Mouse (Mus musculus) neural tube, embryonic 11.5 days (tissue): ENCODE results near the gene Ninl. TPM values are rescaled to one million over a fixed set of nuclear protein-coding genes. Genes with fewer than 3 reads are reported as not detected.

Experiments used
- ATAC-seq: fragments of 200-750 bp; cut with Nextera tagmentation; 2 replicates; pipeline ENCODE4 v1.8.0; 2017; ENCODE audit warnings: moderate number of reproducible peaks, mild to moderate bottlenecking, moderate TSS enrichment, moderate library complexity; ENCODE audit not compliant: insufficient read depth, low FRiP score, low TSS enrichment
- DNase-seq: peaks from one replicate; pipeline ENCODE4 v3.0.0-alpha.2; 2015; ENCODE audit warnings: low spot score
- H3K27ac ChIP-seq: fragments of 300-500 bp; sonication (generic); 2 replicates; pipeline ENCODE4 v1.5.1; 2014; ENCODE audit warnings: low read depth, mild to moderate bottlenecking, low read length
- H3K27me3 ChIP-seq: fragments of 300-500 bp; sonication (generic); 2 replicates; pipeline ENCODE4 v1.6.1; 2014; ENCODE audit warnings: mild to moderate bottlenecking, low read length, mixed read lengths; ENCODE audit not compliant: control insufficient read depth, insufficient read depth
- H3K36me3 ChIP-seq: fragments of 300-500 bp; sonication (generic); 2 replicates; pipeline ENCODE4 v1.6.1; 2014; ENCODE audit warnings: mild to moderate bottlenecking, low read length, moderate library complexity, mixed read lengths; ENCODE audit not compliant: control insufficient read depth, insufficient read depth
- H3K4me1 ChIP-seq: fragments of 300-500 bp; sonication (generic); 2 replicates; pipeline ENCODE4 v1.6.1; 2014; ENCODE audit warnings: low read length, mixed read lengths; ENCODE audit not compliant: control insufficient read depth, insufficient read depth
- H3K4me2 ChIP-seq: fragments of 300-500 bp; sonication (generic); 2 replicates; pipeline ENCODE4 v1.6.1; 2014; ENCODE audit warnings: low read depth, mild to moderate bottlenecking, moderate library complexity
- H3K4me3 ChIP-seq: fragments of 300-500 bp; sonication (generic); 2 replicates; pipeline ENCODE4 v1.5.1; 2014; ENCODE audit warnings: low read depth, low read length
- H3K9ac ChIP-seq: fragments of 300-500 bp; sonication (generic); 2 replicates; pipeline ENCODE4 v1.6.1; 2014; ENCODE audit warnings: mild to moderate bottlenecking, low read length
- H3K9me3 ChIP-seq: fragments of 300-500 bp; sonication (generic); 2 replicates; pipeline ENCODE4 v1.6.1; 2016; ENCODE audit warnings: low read length; ENCODE audit not compliant: control insufficient read depth
- WGBS: fragments of 180-500 bp; shearing (Covaris S2); extraction: QIAGEN DNeasy Blood & Tissue Kit; methylation state at CpG from one replicate; pipeline ENCODE4 v1.1.7; 2014; 5-methylcytosine and 5-hydroxymethylcytosine counted together
- polyA plus RNA-seq: library from polyadenylated mRNA; unstranded; fragments of >200 nt; fragmentation: Nextera tagmentation; extraction: Ambion mirVana; gene quantifications from 2 replicates; pipeline ENCODE4 v1.2.1, GENCODE M21; 2014

Gene Ninl
- polyA plus RNA-seq, 1 experiment from 2014 or later: 12.2 TPM

DNA sequence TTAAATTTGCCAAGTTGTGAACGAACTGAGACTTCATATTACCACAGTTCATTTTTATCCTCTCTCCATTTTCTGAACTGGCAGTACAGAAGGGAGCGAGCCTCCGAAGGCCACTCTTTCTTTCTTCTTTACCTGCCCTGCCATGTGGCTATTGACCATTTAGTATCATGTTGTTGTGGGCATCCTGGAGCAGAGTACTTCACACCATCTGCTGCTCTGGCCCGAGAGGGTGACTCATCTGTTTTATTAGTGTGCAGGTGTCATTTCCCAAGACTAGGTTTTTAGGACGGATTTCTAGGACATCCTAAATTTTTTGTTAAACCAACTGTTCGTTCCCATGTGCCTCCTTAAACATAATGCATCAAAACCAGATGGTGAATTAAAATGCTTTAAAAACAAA lies 110.0 kb downstream of the Ninl start:
- 84% methylated on average over 6 of the region's 6 CpGs for WGBS
- H3K9ac ChIP-seq: no peak overlapping the region
- H3K27me3 ChIP-seq: no peaks in the 10 kb centered on the region
- H3K9me3 ChIP-seq: no peaks in the 10 kb centered on the region
- H3K4me2 ChIP-seq: no peak overlapping the region
- H3K36me3 ChIP-seq: no peaks in the 10 kb centered on the region
- H3K4me3 ChIP-seq: no peak overlapping the region
- ATAC-seq (no peak), DNase-seq (no peak)
- no peak overlapping the region for H3K27ac ChIP-seq
- H3K4me1 ChIP-seq: no peaks in the 10 kb centered on the region

DNA sequence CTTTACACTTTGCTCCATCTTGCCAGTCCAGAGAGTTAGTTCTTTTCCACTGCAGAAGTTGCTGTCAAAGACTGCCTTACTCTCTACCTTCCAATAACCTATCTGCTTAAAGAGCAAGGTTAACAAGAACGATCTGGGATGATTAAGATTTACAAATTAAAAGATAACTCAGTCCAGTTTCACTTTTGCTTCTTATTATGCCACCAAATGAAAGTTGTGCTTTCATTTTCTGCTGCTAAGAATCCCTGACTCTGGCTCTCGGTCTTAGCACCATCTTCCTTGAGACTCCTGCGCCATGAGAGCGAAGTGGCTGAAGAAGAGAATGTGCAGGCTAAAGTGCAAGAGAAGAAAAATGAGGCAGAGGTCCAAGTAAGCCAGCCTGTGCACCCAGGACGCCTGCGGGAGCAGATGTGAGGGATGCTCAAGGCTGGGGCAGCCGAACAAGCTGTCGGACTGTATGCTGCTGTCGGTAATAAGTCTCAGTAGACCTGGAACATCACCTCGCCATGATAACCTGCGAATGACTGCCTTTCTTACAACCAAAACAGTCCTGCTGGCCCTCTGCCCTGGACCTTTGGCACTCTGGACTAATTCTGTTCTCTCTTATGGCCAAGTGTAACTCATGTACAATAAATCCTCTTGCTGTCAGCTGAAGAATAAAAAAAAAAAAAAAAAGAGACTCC lies 112.0 kb downstream of the Ninl start:
- no peak for DNase-seq
- Histone ChIP-seq H3K9ac (no peak overlapping the region), H3K27me3 (no peaks in the 10 kb centered on the region), H3K9me3 (no peaks in the 10 kb centered on the region), H3K4me3 (no peak overlapping the region), H3K36me3 (no peaks in the 10 kb centered on the region), H3K4me1 (no peaks in the 10 kb centered on the region), H3K4me2 (no peak overlapping the region), H3K27ac (no peak overlapping the region)
- 92% methylated on average over 11 of the region's 11 CpGs for WGBS
- ATAC-seq: no peak

DNA sequence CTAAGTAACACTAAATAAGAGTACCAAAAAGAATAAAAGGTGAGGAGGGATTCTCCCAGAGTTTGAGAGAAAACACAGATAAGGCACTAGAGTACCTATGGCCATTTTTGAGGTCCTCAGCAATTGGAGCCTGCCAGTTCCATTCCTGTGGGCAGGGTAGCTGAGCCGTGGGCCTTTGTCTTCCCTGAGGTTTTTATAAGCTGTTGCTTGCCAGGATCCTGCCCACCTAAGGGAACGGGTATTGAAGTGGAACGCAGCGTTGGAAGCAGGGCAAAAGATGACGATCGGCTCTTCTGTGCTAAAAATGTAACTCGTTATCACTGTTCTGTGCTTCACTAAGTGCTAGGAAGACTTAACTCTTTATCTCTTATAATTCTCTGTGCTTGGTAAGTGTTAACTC lies 115.7 kb downstream of the Ninl start:
- DNase-seq: no peak
- no peaks in the 10 kb centered on the region for H3K4me1 ChIP-seq
- no peak for ATAC-seq
- WGBS: 88% methylated on average over 7 of the region's 7 CpGs
- no peak overlapping the region for H3K4me2 ChIP-seq
- no peak overlapping the region for H3K4me3 ChIP-seq
- H3K27me3 ChIP-seq: no peaks in the 10 kb centered on the region
- no peak overlapping the region for H3K27ac ChIP-seq
- no peaks in the 10 kb centered on the region for H3K9me3 ChIP-seq
- H3K9ac ChIP-seq: no peak overlapping the region
- H3K36me3 ChIP-seq: peaks cover 2% of the 10 kb centered on the region; the same call in 1 of the 2 replicates

DNA sequence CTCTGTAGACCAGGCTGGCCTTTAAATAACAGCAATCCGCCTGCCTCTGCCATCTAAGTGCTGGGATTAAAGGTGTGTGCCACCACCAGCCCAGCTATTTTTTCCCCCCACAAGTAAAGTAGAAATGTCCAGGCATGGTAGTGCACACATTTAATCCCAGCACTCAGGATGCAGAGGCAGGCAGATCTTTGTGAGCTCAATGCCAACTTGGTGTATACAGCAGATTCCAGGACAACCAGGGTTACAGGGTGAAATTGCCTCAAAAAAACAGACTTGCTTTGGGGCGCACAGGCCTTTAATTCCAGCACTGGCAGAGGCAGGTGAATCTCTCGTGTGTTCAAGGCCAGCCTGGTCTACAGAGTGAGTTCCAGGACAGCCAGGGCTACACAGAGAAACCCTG lies 116.2 kb downstream of the Ninl start:
- Histone ChIP-seq H3K27ac (no peak overlapping the region), H3K4me1 (no peaks in the 10 kb centered on the region), H3K9me3 (no peaks in the 10 kb centered on the region), H3K9ac (no peak overlapping the region), H3K4me3 (no peak overlapping the region), H3K27me3 (no peaks in the 10 kb centered on the region), H3K4me2 (no peak overlapping the region), H3K36me3 (peaks cover 2% of the 10 kb centered on the region; the same call in 1 of the 2 replicates)
- DNase-seq (no peak), ATAC-seq (no peak)
- WGBS: 90% methylated on average over 3 of the region's 3 CpGs

DNA sequence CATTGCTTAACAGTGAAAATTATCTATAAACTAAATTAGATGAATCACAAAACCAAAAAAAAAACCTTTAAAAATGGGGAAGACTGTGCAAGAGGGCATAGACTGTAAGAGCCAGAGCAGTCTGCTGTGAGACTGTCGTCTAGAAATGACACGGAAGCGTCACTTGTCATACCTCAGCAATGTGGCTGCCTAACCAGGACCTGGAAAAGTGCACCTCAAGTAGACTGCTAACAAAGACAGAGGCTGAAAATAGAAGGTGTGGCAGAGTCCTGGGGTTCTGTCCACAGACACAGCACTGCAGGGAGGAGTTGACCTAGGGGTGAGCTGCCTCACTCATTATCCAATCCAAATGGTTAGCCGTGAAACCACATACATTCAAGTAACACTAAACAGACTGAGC lies 117.0 kb downstream of the Ninl start:
- Histone ChIP-seq H3K9me3 (no peaks in the 10 kb centered on the region), H3K27ac (no peak overlapping the region), H3K4me2 (no peak overlapping the region), H3K4me1 (no peaks in the 10 kb centered on the region), H3K36me3 (peaks cover 5% of the 10 kb centered on the region; the same call in 1 of the 2 replicates), H3K9ac (no peak overlapping the region), H3K4me3 (no peak overlapping the region), H3K27me3 (no peaks in the 10 kb centered on the region)
- whole genome bisulfite sequencing: 93% methylated on average over 4 of the region's 4 CpGs
- no peak for ATAC-seq
- DNase-seq: no peak

DNA sequence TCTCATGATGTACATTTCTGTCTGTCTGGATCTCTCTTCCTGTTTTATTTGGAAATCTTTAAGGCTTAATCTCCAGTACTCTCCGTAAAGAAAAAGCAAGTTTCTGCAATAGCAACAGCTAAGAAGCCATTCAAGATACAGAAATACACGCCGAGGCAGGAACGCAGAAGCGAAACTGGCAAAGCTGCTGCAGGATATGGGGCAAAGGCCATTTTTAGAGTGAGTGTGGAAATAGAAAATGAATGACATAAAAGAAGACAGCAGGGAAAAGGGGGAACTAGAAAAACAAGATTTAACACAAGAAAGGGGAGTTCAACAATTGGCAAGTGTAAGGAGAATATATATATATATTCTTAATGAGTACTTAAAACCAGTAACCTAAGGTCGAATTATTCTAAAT lies 117.5 kb downstream of the Ninl start:
- 95% methylated on average over 6 of the region's 6 CpGs for WGBS
- H3K9ac ChIP-seq: no peak overlapping the region
- no peak overlapping the region for H3K4me3 ChIP-seq
- no peak overlapping the region for H3K4me2 ChIP-seq
- DNase-seq: no peak
- no peak for ATAC-seq
- H3K4me1 ChIP-seq: no peaks in the 10 kb centered on the region
- peaks cover 5% of the 10 kb centered on the region; the same call in 1 of the 2 replicates for H3K36me3 ChIP-seq
- H3K27me3 ChIP-seq: no peaks in the 10 kb centered on the region
- no peak overlapping the region for H3K27ac ChIP-seq
- no peaks in the 10 kb centered on the region for H3K9me3 ChIP-seq

- ATAC-seq: no peak
- H3K4me2 ChIP-seq: no peak overlapping the region
- DNase-seq: no peak
- no peak overlapping the region for H3K27ac ChIP-seq
- WGBS: 91% methylated on average over 3 of the region's 3 CpGs
- peaks cover 5% of the 10 kb centered on the region; the same call in 1 of the 2 replicates for H3K36me3 ChIP-seq
- H3K9me3 ChIP-seq: no peaks in the 10 kb centered on the region
- H3K4me1 ChIP-seq: no peaks in the 10 kb centered on the region
- H3K4me3 ChIP-seq: no peak overlapping the region
- H3K27me3 ChIP-seq: no peaks in the 10 kb centered on the region
- no peak overlapping the region for H3K9ac ChIP-seq
These were observed 118.6 kb downstream of the Ninl start for GRCm38 (mm10) chr2:150920543-150920942.

DNA sequence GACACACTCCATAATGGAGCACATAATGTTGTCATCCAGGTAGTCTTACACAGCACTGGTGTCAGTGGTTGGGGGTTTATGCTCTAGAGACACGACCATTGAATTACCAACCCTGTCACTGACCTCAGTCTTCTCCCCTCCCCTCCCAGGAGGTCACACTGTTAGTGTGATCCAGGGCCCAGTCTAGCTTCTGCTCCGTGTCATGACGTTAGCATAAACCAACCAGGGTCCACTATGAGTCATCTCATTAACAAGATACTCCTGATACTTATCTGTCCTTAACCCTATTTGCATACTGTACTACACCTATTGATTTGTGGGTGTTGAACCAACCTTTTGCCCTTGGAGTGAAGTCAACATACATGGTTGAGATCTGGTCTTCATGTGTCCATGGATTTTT lies 120.5 kb downstream of the Ninl start:
- Histone ChIP-seq H3K4me2 (no peak overlapping the region), H3K27ac (no peak overlapping the region), H3K9ac (no peak overlapping the region), H3K36me3 (peaks cover 5% of the 10 kb centered on the region; the same call in 1 of the 2 replicates), H3K4me1 (no peaks in the 10 kb centered on the region), H3K4me3 (no peak overlapping the region), H3K9me3 (no peaks in the 10 kb centered on the region), H3K27me3 (no peaks in the 10 kb centered on the region)
- ATAC-seq: no peak
- DNase-seq: no peak
- 91% methylated on average over 3 of the region's 3 CpGs for WGBS

DNA sequence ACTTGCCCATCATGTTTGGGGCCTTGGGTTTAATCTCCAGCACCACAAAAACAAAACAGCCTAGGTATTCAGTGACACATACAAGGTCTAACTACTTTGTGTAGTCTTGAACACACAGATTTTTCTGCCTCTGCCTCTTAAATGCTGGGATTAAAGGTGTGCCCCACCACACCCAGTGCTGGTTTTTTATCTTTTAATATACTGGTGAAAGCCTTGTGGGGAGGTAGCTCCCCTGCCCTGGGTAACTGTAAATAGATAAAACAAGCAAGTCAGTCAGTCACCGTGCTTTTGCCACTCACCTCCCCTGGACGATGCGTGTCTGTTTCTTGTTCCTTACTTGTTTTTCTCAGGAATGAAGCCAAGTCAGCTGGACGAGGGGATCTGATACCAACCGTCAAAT lies 123.4 kb downstream of the Ninl start:
- no peak overlapping the region for H3K4me3 ChIP-seq
- no peaks in the 10 kb centered on the region for H3K27me3 ChIP-seq
- H3K9ac ChIP-seq: no peak overlapping the region
- DNase-seq (no peak), ATAC-seq (no peak)
- no peak overlapping the region for H3K4me2 ChIP-seq
- no peaks in the 10 kb centered on the region for H3K9me3 ChIP-seq
- peaks cover 5% of the 10 kb centered on the region; the same call in 1 of the 2 replicates for H3K36me3 ChIP-seq
- WGBS: 96% methylated on average over 5 of the region's 5 CpGs
- H3K27ac ChIP-seq: no peak overlapping the region
- H3K4me1 ChIP-seq: no peaks in the 10 kb centered on the region
